ENCODE assay signal across 8 mouse cellular contexts in the genomic region with DNA sequence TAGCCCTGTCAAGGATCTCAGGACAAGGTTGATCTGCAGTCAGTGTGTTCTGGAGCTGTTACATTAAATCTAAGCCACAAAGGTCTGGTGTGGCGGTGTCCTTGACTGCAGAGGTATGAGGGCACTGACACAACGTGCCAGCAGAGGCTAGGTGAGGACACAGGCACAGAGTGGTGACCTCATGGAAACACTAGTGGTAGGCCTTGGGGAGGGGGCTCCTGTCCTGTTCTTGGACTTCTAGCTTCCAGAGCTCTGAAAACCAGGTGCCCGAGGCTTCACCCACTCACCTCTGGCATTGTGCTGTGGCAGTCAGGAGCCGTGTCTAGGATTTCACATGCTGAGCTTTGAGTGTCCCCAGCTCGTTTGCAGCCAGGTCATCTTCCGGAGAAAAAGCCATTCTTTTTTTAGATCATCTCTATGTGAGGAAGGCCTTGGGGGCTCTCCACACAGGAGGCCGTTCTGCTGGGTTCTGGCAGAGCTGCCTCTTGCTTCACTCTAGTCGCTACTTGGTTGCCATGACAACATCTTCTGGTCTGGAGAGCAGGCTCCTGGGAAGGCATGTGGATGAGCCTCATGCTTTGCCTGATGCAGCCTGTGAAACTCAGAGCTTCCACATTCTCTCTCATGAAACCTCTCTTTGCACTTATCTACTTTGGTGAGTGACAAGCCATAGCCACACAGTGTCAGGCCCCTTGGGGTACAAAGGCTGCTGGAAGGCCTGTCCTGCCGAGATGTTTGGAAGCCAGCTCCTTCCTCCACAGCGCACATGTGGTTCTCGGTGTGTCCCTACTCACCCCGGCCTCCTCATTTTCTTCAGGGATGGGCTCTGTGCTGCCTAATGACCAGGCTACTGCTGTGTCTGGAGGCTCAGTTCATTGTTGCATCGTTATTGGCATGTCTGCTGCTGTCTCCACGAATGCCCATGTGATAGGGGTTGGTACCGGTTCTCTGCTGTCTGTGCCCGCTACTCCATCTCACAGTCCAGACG. TPM values are rescaled to one million over a fixed set of nuclear protein-coding genes. Genes with fewer than 3 reads are reported as not detected.
DNase-seq lines count a peak whose midpoint lies in the region; ATAC-seq and TF ChIP-seq lines count a peak whose summit lies in the region.

No protein-coding gene starts in this region.

- intact Hi-C loops in left cerebral cortex, postnatal 14 days (cut with DNase I): no loop called here

- peak overlapping the region; percentile 71 for H3K27ac ChIP-seq in forebrain, postnatal 0 days (ENCODE audit: low read depth, low read length)
- H3K27ac ChIP-seq in kidney, embryonic 16.5 days (ENCODE audit: low read length): no peak overlapping the region

- no peak for TF ChIP-seq CTCF in forebrain, postnatal 0 days (IDR thresholded peaks at IDR 0.05; ENCODE audit: low read depth)

- 0 out of 2 replicates have a peak overlapping the region, but pooled peaks have one; percentile 3 for H3K9ac ChIP-seq in forebrain, postnatal 0 days
- H3K9ac ChIP-seq in kidney, embryonic 16.5 days (replicated peaks; ENCODE audit: low read length): no peak overlapping the region

- H3K27me3 ChIP-seq in forebrain, postnatal 0 days (ENCODE audit: insufficient read depth, low read length): no peaks in the 10 kb centered on the region
- no peaks in the 10 kb centered on the region for H3K27me3 ChIP-seq in kidney, embryonic 16.5 days (ENCODE audit: insufficient read depth, low read length)

- peak; percentile 15 for DNase-seq in adrenal gland, adult 8-10 months
- no peak for DNase-seq in adrenal gland, adult 18-20 months (ENCODE audit: low spot score in 2 of 2)
- DNase-seq in NIH3T3 (ENCODE audit: low read depth): peak; percentile 43
- peak; percentile 81 for DNase-seq in forebrain, postnatal 0 days
- DNase-seq in left cerebral cortex, postnatal 14 days (ENCODE audit: low spot score in 2 of 2): peak; percentile 66 to 81
- no peak for DNase-seq in kidney, postnatal 4 days
- DNase-seq in thymus, postnatal 4 days: no peak

- H3K9me3 ChIP-seq in forebrain, postnatal 0 days (ENCODE audit: low read length): no peaks in the 10 kb centered on the region
- H3K9me3 ChIP-seq in kidney, embryonic 16.5 days (ENCODE audit: low read length): no peaks in the 10 kb centered on the region

- H3K4me2 ChIP-seq in forebrain, postnatal 0 days (ENCODE audit: low read depth): no peak overlapping the region
- H3K4me2 ChIP-seq in kidney, embryonic 16.5 days (replicated peaks; ENCODE audit: low read depth, low read length): no peak overlapping the region

- H3K4me3 ChIP-seq in forebrain, postnatal 0 days (ENCODE audit: low read depth, low read length): no peak overlapping the region
- H3K4me3 ChIP-seq in kidney, embryonic 16.5 days (ENCODE audit: low read length): no peak overlapping the region

- 47% methylated on average over 17 of the region's 17 CpGs for WGBS in forebrain, postnatal 0 days
- 66% methylated on average over 17 of the region's 17 CpGs for WGBS in kidney, embryonic 16.5 days

- ATAC-seq in forebrain, postnatal 0 days: peak; percentile 93
- ATAC-seq in kidney, embryonic 16.5 days (ENCODE audit: low FRiP score, low TSS enrichment): no peak

- H3K4me1 ChIP-seq in forebrain, postnatal 0 days (ENCODE audit: insufficient read depth): peaks cover 16% of the 10 kb centered on the region
- H3K4me1 ChIP-seq in kidney, embryonic 16.5 days (ENCODE audit: insufficient read depth, low read length): no peaks in the 10 kb centered on the region

- peaks cover 11% of the 10 kb centered on the region; the same call in 1 of the 2 replicates for H3K36me3 ChIP-seq in forebrain, postnatal 0 days (ENCODE audit: insufficient read depth)
- no peaks in the 10 kb centered on the region for H3K36me3 ChIP-seq in kidney, embryonic 16.5 days (ENCODE audit: insufficient read depth, low read length)

RNA-seq across cellular contexts. Expression of a gene that starts 53.2 kb away (rescaled TPM):
- 100 to 1,000 TPM in 2 of 4 experiments, 10 to 100 TPM in 2; 36.1 to 156 (median 79.3) TPM for total RNA-seq in adrenal gland, adult 8-10 months (2022)
- 100 to 1,000 TPM in 1 of 2 experiments, 10 to 100 TPM in 1; 28.0 to 133 TPM for total RNA-seq in adrenal gland, adult 18-20 months (2021)
- total RNA-seq in forebrain, postnatal 0 days (2014; rRNA removed): 9.6 and 12.9 TPM in 2 replicates
- polyA plus RNA-seq in forebrain, postnatal 0 days (2015; fragmentation: Nextera tagmentation; extraction: Ambion mirVana): 10.3 and 16.9 TPM in 2 replicates
- 100 to 1,000 TPM in 1 of 2 experiments, 10 to 100 TPM in 1; 94.8 to 121 TPM for total RNA-seq in left cerebral cortex, postnatal 14 days (2021)
- 21.0 and 21.9 TPM in 2 replicates for polyA plus RNA-seq in kidney, embryonic 16.5 days (2015; fragmentation: Nextera tagmentation; extraction: Ambion mirVana)

Comparison
In these comparisons a context has a peak if more than half of its experiments do, and no peak if none do; other contexts are left out.
1. DNase-seq: peak in adrenal gland, adult 8-10 months (single experiment), NIH3T3 (single experiment), forebrain, postnatal 0 days (single experiment) and left cerebral cortex, postnatal 14 days (2 of 2); none in adrenal gland, adult 18-20 months (0 of 2), kidney, postnatal 4 days (0 of 2) and thymus, postnatal 4 days (single experiment).